Mouse (Mus musculus) heart, postnatal 0 days (tissue): ENCODE measurements around the gene Vinac1.

Experiments used
- CTCF ChIP-seq: IDR thresholded peaks from 2 replicates; pipeline ENCODE4 v1.5.1; 2016; ENCODE audit warnings: antibody characterized with exemption, control low read depth, low read depth
- EP300 ChIP-seq: IDR thresholded peaks from 2 replicates; pipeline ENCODE4 v1.6.1; 2016; ENCODE audit warnings: antibody characterized with exemption, low read depth

DNA sequence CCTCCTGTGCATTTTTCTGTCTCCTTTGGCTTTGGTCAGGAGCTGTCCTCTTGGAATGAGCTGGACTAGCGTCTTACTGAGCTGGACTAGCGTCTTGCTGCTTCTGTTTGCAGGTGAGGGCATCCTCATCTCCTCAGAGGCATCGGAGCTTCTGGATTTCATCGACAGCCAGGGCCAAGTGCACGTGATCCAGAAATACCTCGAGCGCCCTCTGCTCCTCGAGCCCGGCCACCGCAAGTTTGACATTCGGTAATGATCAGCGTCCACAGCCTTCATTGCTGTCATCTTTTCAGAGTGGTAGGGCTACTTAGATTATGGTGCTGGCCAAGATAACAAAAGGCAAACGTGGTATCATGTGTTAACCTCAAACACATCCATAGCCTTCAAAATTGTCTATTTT lies 33.1 kb upstream of the Vinac1 start:
- TF ChIP-seq CTCF (peak; percentile 14; the same call in 1 of the 2 replicates), EP300 (no peak)
